Mouse (Mus musculus): ENCODE measurements around the gene Hoxc8. TPM values are rescaled to one million over a fixed set of nuclear protein-coding genes. Genes with fewer than 3 reads are reported as not detected.

Hoxc8 gene
- polyA plus RNA-seq, 1 experiment from 2014 or later = not detected

DNA sequence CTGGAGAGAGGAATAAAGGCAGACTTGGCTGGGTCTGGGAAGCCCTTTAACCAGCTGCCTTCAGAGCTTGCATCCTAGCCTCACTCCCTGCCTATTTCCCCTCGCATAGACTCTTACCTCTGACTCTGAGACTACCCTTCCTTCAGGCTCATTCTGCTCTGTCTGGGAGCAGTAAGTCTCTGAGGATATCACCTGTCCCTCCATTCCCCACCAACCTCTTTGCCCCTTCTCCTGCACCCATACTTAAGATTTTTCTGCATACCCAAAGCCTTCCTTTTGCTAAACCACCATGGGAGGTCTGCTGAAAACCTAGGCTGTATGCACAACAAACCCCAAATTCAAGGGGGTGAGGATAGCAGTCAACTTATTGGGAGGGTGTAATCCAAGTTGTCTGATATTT, 10.5 kb upstream of the Hoxc8 start:
- no peak overlapping the region for H3K4me3 ChIP-seq (ENCODE audit: low read length)
- H3K27me3 ChIP-seq (ENCODE audit: control insufficient read depth, insufficient read depth, low read length) = peaks cover 93% of the 10 kb centered on the region
- no peak for ATAC-seq (replicated peaks; ENCODE audit: extremely low read depth, insufficient read depth, low FRiP score)
- H3K9me3 ChIP-seq (replicated peaks; ENCODE audit: control insufficient read depth, low read length) = no peaks in the 10 kb centered on the region
- H3K4me1 ChIP-seq (ENCODE audit: control insufficient read depth, insufficient read depth, low read length) = peaks cover 7% of the 10 kb centered on the region
- 16% methylated on average over 1 of the region's 1 CpGs for WGBS
- no peak overlapping the region for H3K4me2 ChIP-seq (ENCODE audit: low read depth, low read length)
- no peaks in the 10 kb centered on the region for H3K36me3 ChIP-seq (ENCODE audit: control insufficient read depth, insufficient read depth)
- no peak overlapping the region for H3K9ac ChIP-seq (ENCODE audit: low read length)
- no peak overlapping the region for H3K27ac ChIP-seq (ENCODE audit: low read length)

DNA sequence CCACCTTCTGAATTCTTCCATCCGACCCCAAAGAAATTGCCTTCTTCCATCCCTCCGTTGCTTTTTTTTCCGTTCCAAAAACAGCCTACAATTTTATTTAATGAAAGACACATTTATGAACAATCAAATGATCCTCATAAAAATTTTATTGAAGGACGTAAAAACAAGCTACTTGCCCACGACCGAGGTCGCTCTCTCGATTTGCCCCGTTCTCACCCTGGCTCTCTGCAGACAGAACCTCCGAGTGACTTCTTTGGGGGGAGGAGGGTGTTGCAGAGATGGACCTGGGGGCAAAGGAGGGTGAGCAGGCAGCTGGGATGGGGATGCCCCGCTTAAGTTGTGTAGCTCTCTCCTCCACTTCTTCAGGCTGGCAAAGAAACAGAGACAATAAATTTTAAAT, 10.1 kb upstream of the Hoxc8 start:
- WGBS = 5% methylated on average over 11 of the region's 11 CpGs
- H3K9me3 ChIP-seq (replicated peaks; ENCODE audit: control insufficient read depth, low read length) = no peaks in the 10 kb centered on the region
- no peak overlapping the region for H3K4me3 ChIP-seq (ENCODE audit: low read length)
- ATAC-seq (replicated peaks; ENCODE audit: extremely low read depth, insufficient read depth, low FRiP score) = no peak
- H3K36me3 ChIP-seq (ENCODE audit: control insufficient read depth, insufficient read depth) = no peaks in the 10 kb centered on the region
- peaks cover 7% of the 10 kb centered on the region for H3K4me1 ChIP-seq (ENCODE audit: control insufficient read depth, insufficient read depth, low read length)
- H3K4me2 ChIP-seq (ENCODE audit: low read depth, low read length) = no peak overlapping the region
- H3K9ac ChIP-seq (ENCODE audit: low read length) = no peak overlapping the region
- H3K27ac ChIP-seq (ENCODE audit: low read length) = no peak overlapping the region
- peaks cover 93% of the 10 kb centered on the region for H3K27me3 ChIP-seq (ENCODE audit: control insufficient read depth, insufficient read depth, low read length)

DNA sequence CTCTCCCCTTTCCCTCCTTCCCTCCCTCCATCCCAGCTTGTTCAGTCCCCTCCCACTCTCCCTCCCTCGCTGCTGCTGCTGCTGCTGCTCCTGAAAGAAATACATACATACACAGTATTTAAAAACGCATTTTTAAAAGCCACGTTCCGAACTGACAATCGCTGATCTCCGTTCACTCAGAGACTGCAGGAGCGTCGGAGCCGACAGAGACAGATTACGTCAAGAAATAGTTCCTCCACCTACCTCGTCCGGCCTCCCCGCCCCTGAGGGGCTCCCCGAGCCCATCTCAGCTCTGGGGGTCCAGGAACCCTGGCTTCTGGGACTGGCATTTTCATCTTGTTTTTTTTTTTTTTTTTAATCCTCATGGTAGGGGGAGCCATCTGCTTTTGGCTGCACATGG, 9.5 kb upstream of the Hoxc8 start:
- no peak overlapping the region for H3K9ac ChIP-seq (ENCODE audit: low read length)
- peaks cover 7% of the 10 kb centered on the region for H3K4me1 ChIP-seq (ENCODE audit: control insufficient read depth, insufficient read depth, low read length)
- H3K27ac ChIP-seq (ENCODE audit: low read length) = no peak overlapping the region
- H3K4me2 ChIP-seq (ENCODE audit: low read depth, low read length) = 0 out of 2 replicates have a peak overlapping the region, but pooled peaks have one; percentile 46
- H3K36me3 ChIP-seq (ENCODE audit: control insufficient read depth, insufficient read depth) = no peaks in the 10 kb centered on the region
- ATAC-seq (replicated peaks; ENCODE audit: extremely low read depth, insufficient read depth, low FRiP score) = no peak
- no peaks in the 10 kb centered on the region for H3K9me3 ChIP-seq (replicated peaks; ENCODE audit: control insufficient read depth, low read length)
- WGBS = 1% methylated on average over 14 of the region's 14 CpGs
- H3K4me3 ChIP-seq (ENCODE audit: low read length) = no peak overlapping the region
- H3K27me3 ChIP-seq (ENCODE audit: control insufficient read depth, insufficient read depth, low read length) = peaks cover 93% of the 10 kb centered on the region

DNA sequence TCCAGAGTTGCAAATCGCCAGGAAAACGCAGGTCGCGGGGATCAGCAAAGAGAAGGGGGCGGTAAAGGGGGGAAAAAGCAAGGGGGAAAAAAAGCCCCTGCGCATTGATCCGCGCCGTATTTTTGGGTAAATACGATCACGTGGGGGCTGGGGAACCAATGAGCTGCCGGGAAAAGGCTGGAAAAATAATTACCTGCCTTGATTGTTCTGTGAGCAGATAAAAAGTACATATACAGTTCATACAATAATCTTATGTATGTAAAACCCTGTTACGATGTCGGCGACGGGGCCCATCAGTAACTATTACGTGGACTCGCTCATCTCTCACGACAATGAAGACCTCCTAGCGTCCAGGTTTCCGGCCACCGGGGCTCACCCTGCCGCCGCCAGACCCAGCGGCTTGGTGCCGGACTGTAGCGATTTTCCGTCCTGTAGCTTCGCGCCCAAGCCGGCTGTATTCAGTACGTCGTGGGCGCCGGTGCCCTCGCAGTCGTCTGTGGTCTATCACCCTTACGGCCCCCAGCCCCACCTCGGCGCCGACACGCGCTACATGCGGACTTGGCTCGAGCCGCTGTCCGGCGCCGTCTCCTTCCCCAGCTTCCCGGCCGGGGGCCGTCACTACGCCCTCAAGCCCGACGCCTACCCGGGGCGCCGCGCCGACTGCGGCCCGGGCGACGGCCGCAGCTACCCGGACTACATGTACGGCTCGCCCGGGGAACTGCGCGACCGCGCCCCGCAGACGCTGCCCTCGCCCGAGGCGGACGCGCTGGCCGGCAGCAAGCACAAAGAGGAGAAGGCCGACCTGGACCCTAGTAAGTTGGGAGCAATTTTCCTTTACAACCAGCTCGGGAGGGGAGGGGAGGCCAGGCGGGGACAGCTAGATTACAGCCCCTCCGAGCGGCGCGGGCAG, 8.8 kb upstream of the Hoxc8 start:
- ATAC-seq (replicated peaks; ENCODE audit: extremely low read depth, insufficient read depth, low FRiP score) = no peak
- peaks cover 93% of the 10 kb centered on the region for H3K27me3 ChIP-seq (ENCODE audit: control insufficient read depth, insufficient read depth, low read length)
- H3K4me3 ChIP-seq (ENCODE audit: low read length) = peak overlapping the region; percentile 29
- H3K9ac ChIP-seq (ENCODE audit: low read length) = no peak overlapping the region
- H3K4me2 ChIP-seq (ENCODE audit: low read depth, low read length) = peak overlapping the region; percentile 46
- no peaks in the 10 kb centered on the region for H3K9me3 ChIP-seq (replicated peaks; ENCODE audit: control insufficient read depth, low read length)
- H3K27ac ChIP-seq (ENCODE audit: low read length) = no peak overlapping the region
- peaks cover 7% of the 10 kb centered on the region for H3K4me1 ChIP-seq (ENCODE audit: control insufficient read depth, insufficient read depth, low read length)
- H3K36me3 ChIP-seq (ENCODE audit: control insufficient read depth, insufficient read depth) = no peaks in the 10 kb centered on the region
- under 1% methylated on average over 88 of the region's 88 CpGs for WGBS

DNA sequence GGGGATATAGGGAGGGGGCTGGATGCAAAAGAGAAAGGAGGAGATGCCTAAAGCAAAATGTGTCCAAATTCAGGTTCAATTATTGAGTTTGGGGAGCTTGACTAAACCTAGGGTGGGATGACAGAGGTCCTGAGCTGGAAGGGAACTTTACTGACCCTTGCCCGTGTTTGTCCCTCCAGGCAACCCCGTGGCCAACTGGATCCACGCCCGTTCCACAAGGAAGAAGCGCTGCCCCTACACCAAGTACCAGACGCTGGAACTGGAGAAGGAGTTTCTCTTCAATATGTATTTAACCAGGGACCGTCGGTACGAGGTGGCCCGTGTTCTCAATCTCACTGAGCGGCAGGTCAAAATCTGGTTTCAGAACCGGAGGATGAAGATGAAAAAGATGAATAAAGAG, 6.7 kb upstream of the Hoxc8 start:
- 2% methylated on average over 12 of the region's 12 CpGs for WGBS
- H3K27me3 ChIP-seq (ENCODE audit: control insufficient read depth, insufficient read depth, low read length) = peaks cover 92% of the 10 kb centered on the region
- no peaks in the 10 kb centered on the region for H3K9me3 ChIP-seq (replicated peaks; ENCODE audit: control insufficient read depth, low read length)
- H3K9ac ChIP-seq (ENCODE audit: low read length) = no peak overlapping the region
- no peak for ATAC-seq (replicated peaks; ENCODE audit: extremely low read depth, insufficient read depth, low FRiP score)
- no peak overlapping the region for H3K4me3 ChIP-seq (ENCODE audit: low read length)
- no peak overlapping the region for H3K4me2 ChIP-seq (ENCODE audit: low read depth, low read length)
- H3K4me1 ChIP-seq (ENCODE audit: control insufficient read depth, insufficient read depth, low read length) = peaks cover 7% of the 10 kb centered on the region
- H3K36me3 ChIP-seq (ENCODE audit: control insufficient read depth, insufficient read depth) = no peaks in the 10 kb centered on the region
- no peak overlapping the region for H3K27ac ChIP-seq (ENCODE audit: low read length)

DNA sequence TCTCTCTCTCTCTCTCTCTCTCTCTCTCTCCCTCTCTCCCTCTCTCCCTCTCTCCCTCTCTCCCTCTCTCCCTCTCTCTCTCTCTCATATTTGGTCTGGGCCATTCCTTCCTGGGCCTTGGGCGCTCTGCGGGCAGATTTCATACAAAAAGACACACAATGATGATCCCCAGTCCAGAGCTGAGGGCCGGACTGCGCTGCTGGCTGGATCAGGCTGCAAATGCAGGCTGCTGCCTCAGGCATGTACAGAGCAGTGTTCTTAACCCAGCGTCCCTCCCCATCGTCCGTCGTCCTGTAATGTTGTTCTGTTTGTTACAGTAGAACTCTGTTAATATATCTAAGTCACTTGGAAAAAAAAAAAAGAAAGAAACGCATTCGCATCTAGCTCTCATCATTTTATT, 5.9 kb upstream of the Hoxc8 start:
- no peaks in the 10 kb centered on the region for H3K36me3 ChIP-seq (ENCODE audit: control insufficient read depth, insufficient read depth)
- H3K27me3 ChIP-seq (ENCODE audit: control insufficient read depth, insufficient read depth, low read length) = peaks cover 92% of the 10 kb centered on the region
- no peak overlapping the region for H3K27ac ChIP-seq (ENCODE audit: low read length)
- ATAC-seq (replicated peaks; ENCODE audit: extremely low read depth, insufficient read depth, low FRiP score) = no peak
- H3K4me2 ChIP-seq (ENCODE audit: low read depth, low read length) = no peak overlapping the region
- H3K4me3 ChIP-seq (ENCODE audit: low read length) = no peak overlapping the region
- H3K9ac ChIP-seq (ENCODE audit: low read length) = no peak overlapping the region
- WGBS = 4% methylated on average over 10 of the region's 10 CpGs
- H3K9me3 ChIP-seq (replicated peaks; ENCODE audit: control insufficient read depth, low read length) = no peaks in the 10 kb centered on the region
- H3K4me1 ChIP-seq (ENCODE audit: control insufficient read depth, insufficient read depth, low read length) = peaks cover 7% of the 10 kb centered on the region

DNA sequence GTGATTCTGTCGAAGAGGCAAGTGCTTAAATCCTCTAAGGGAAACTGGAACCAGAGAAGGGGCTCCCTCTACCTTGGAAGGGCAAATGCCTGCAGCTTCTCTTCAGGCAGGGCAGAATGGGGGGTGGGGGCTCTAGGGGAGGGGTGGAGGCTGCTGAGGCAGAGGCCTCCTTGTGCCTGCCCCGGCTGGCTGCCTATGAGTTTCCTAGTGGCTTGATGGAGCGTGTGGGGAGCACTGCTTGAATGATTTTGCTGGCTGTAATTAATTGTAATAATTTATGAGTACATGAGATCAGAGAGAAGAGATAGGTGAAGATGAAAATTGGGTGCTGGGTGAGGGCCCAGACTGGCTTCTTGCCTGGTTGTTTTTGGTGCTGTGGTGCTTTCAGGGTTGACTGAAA, 5.5 kb upstream of the Hoxc8 start:
- H3K27ac ChIP-seq (ENCODE audit: low read length) = no peak overlapping the region
- H3K27me3 ChIP-seq (ENCODE audit: control insufficient read depth, insufficient read depth, low read length) = peaks cover 91% of the 10 kb centered on the region
- no peak for ATAC-seq (replicated peaks; ENCODE audit: extremely low read depth, insufficient read depth, low FRiP score)
- WGBS = 3% methylated on average over 3 of the region's 3 CpGs
- H3K4me2 ChIP-seq (ENCODE audit: low read depth, low read length) = no peak overlapping the region
- H3K4me1 ChIP-seq (ENCODE audit: control insufficient read depth, insufficient read depth, low read length) = peaks cover 7% of the 10 kb centered on the region
- no peak overlapping the region for H3K4me3 ChIP-seq (ENCODE audit: low read length)
- no peaks in the 10 kb centered on the region for H3K9me3 ChIP-seq (replicated peaks; ENCODE audit: control insufficient read depth, low read length)
- H3K36me3 ChIP-seq (ENCODE audit: control insufficient read depth, insufficient read depth) = no peaks in the 10 kb centered on the region
- no peak overlapping the region for H3K9ac ChIP-seq (ENCODE audit: low read length)

DNA sequence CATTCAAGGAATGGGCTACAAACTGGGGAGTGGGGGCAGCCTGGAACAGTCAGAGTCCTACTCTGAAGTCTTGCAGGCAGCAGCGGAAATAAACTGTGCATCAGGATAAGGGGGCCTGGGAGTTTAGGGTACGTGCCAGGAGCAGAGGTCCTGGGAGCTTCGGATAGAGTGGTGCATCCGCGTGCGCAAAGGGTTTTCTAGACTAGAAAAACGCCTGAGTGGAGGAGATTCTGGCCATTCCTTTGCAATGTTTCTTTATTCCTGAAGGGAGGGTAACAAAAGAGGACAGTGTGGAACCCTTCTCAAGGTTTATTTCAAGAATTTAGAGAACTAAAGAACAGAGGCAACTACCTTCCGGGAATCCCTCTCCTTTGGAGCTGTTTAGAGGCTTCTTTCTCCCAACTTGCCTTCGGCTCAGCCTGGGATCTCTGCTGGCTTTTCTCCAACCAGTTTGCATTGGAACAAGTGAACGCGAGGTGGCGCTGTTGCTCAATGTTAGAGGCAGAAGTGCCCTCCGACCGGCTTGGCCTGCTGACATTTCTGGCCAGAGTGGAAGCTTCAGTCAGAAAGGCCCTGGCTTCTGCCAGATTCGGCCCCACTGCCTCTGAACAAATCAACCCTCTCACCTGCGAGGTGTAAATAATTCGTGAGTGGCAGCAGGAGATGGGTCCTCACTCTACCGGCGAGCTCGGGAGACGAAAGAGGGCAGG, 3.1 kb upstream of the Hoxc8 start:
- Histone ChIP-seq H3K36me3 (ENCODE audit: control insufficient read depth, insufficient read depth) (no peaks in the 10 kb centered on the region), H3K9me3 (replicated peaks; ENCODE audit: control insufficient read depth, low read length) (no peaks in the 10 kb centered on the region), H3K4me1 (ENCODE audit: control insufficient read depth, insufficient read depth, low read length) (no peaks in the 10 kb centered on the region), H3K4me2 (ENCODE audit: low read depth, low read length) (no peak overlapping the region), H3K9ac (ENCODE audit: low read length) (no peak overlapping the region), H3K27me3 (ENCODE audit: control insufficient read depth, insufficient read depth, low read length) (peaks cover 89% of the 10 kb centered on the region), H3K4me3 (ENCODE audit: low read length) (no peak overlapping the region), H3K27ac (ENCODE audit: low read length) (no peak overlapping the region)
- 2% methylated on average over 21 of the region's 21 CpGs for WGBS
- peak; percentile 41; the same call in 1 of the 2 replicates for ATAC-seq (replicated peaks; ENCODE audit: extremely low read depth, insufficient read depth, low FRiP score)

DNA sequence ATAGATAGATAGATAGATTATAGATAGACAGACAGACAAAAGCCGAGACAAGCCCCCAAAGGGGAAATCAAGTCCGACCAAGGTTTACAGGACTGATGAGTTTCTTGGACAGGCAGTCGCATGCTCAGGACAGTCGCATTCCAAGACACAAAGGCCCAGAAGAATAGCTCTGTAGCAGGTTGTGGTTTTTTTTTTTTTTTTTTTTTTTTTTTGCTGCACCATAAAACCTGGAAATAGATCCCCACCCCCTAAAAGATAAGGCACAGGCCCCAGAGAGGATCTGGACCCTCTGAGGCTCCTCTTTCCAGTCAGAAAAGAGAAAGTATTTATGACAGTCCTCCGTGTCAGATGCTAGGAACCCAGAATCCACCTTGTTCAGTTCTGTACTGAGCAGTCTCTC, 2.3 kb upstream of the Hoxc8 start:
- H3K9me3 ChIP-seq (replicated peaks; ENCODE audit: control insufficient read depth, low read length) = no peaks in the 10 kb centered on the region
- H3K4me1 ChIP-seq (ENCODE audit: control insufficient read depth, insufficient read depth, low read length) = no peaks in the 10 kb centered on the region
- no peak overlapping the region for H3K4me3 ChIP-seq (ENCODE audit: low read length)
- ATAC-seq (replicated peaks; ENCODE audit: extremely low read depth, insufficient read depth, low FRiP score) = no peak
- 21% methylated on average over 5 of the region's 5 CpGs for WGBS
- peaks cover 90% of the 10 kb centered on the region for H3K27me3 ChIP-seq (ENCODE audit: control insufficient read depth, insufficient read depth, low read length)
- no peak overlapping the region for H3K27ac ChIP-seq (ENCODE audit: low read length)
- no peaks in the 10 kb centered on the region for H3K36me3 ChIP-seq (ENCODE audit: control insufficient read depth, insufficient read depth)
- H3K9ac ChIP-seq (ENCODE audit: low read length) = no peak overlapping the region
- H3K4me2 ChIP-seq (ENCODE audit: low read depth, low read length) = no peak overlapping the region

All from heart, embryonic 16.5 days (tissue).